Mouse (Mus musculus) forebrain, embryonic 11.5 days (tissue): ENCODE measurements around the gene B430305J03Rik. TPM values are rescaled to one million over a fixed set of nuclear protein-coding genes. Genes with fewer than 3 reads are reported as not detected.
A peak's percentile ranks its signal among the peaks of the same experiment; 100 is the strongest.

Experiments
- ATAC-seq: fragments of 200-750 bp; cut with Nextera tagmentation; replicated peaks from 2 replicates; pipeline ENCODE4 v1.8.0; 2017; ENCODE audit warnings: moderate TSS enrichment; ENCODE audit not compliant: low FRiP score
- DNase-seq: peaks from one replicate; pipeline ENCODE4 v3.0.0-alpha.2; 2017; ENCODE audit warnings: low spot score
- H3K27ac ChIP-seq: fragments of 300-500 bp; sonication (generic); 2 replicates; pipeline ENCODE4 v1.5.1; 2014; ENCODE audit warnings: low read depth, low read length
- H3K27me3 ChIP-seq: fragments of 300-500 bp; sonication (generic); 2 replicates; pipeline ENCODE4 v1.6.1; 2014; ENCODE audit warnings: mild to moderate bottlenecking, low read length, mixed read lengths; ENCODE audit not compliant: control insufficient read depth, insufficient read depth
- H3K36me3 ChIP-seq: fragments of 300-500 bp; sonication (generic); 2 replicates; pipeline ENCODE4 v1.6.1; 2014; ENCODE audit warnings: mild to moderate bottlenecking, low read length, moderate library complexity, mixed read lengths; ENCODE audit not compliant: control insufficient read depth, insufficient read depth
- H3K4me1 ChIP-seq: fragments of 300-500 bp; sonication (generic); replicated peaks from 2 replicates; pipeline ENCODE4 v1.6.1; 2014; ENCODE audit warnings: low read length, mixed read lengths; ENCODE audit not compliant: control insufficient read depth, insufficient read depth
- H3K4me2 ChIP-seq: fragments of 300-500 bp; sonication (generic); 2 replicates; pipeline ENCODE4 v1.6.1; 2014; ENCODE audit warnings: low read depth, mild to moderate bottlenecking, low read length, moderate library complexity, mixed read lengths; ENCODE audit not compliant: severe bottlenecking
- H3K4me3 ChIP-seq: fragments of 300-500 bp; sonication (generic); 2 replicates; pipeline ENCODE4 v1.5.1; 2014; ENCODE audit warnings: low read depth, low read length
- H3K9ac ChIP-seq: fragments of 300-500 bp; sonication (generic); 2 replicates; pipeline ENCODE4 v1.6.1; 2014; ENCODE audit warnings: low read length
- H3K9me3 ChIP-seq: fragments of 300-500 bp; sonication (generic); 2 replicates; pipeline ENCODE4 v1.6.1; 2016; ENCODE audit warnings: low read length, mixed read lengths; ENCODE audit not compliant: control insufficient read depth
- WGBS: fragments of 180-500 bp; shearing (Covaris S2); extraction: QIAGEN DNeasy Blood & Tissue Kit; methylation state at CpG from one replicate; pipeline ENCODE4 v1.1.7; 2014; 5-methylcytosine and 5-hydroxymethylcytosine counted together
- polyA plus RNA-seq: library from polyadenylated mRNA; unstranded; fragments of >200 nt; fragmentation: Nextera tagmentation; extraction: Ambion mirVana; gene quantifications from 2 replicates; pipeline ENCODE4 v1.2.1, GENCODE M21; 2014

Gene B430305J03Rik
- not detected in 2 replicates for polyA plus RNA-seq

- Histone ChIP-seq H3K36me3 (no peaks in the 10 kb centered on the region), H3K9me3 (no peaks in the 10 kb centered on the region), H3K4me2 (peak within 1 kb of the TSS; percentile 70), H3K27ac (peak within 1 kb of the TSS; percentile 68), H3K4me1 (no peaks in the 10 kb centered on the region), H3K9ac (peak within 1 kb of the TSS; percentile 86), H3K27me3 (no peaks in the 10 kb centered on the region), H3K4me3 (peak within 1 kb of the TSS; percentile 82)
- ATAC-seq (no peak), DNase-seq (no peak)
- WGBS: 3% methylated on average over 10 of the region's 10 CpGs
These were observed at the start of gene B430305J03Rik for GRCm38 (mm10) chr3:61365779-61366373. Gene B430305J03Rik, minus strand, starts transcription at chr3:61365951.

- Histone ChIP-seq H3K4me2 (no peak overlapping the region), H3K9ac (no peak overlapping the region), H3K4me1 (no peaks in the 10 kb centered on the region), H3K9me3 (no peaks in the 10 kb centered on the region), H3K27ac (no peak overlapping the region), H3K4me3 (no peak overlapping the region), H3K27me3 (no peaks in the 10 kb centered on the region), H3K36me3 (no peaks in the 10 kb centered on the region)
- WGBS: 87% methylated on average over 6 of the region's 6 CpGs
- no peak for ATAC-seq
- no peak for DNase-seq
These were observed 43.9 kb upstream of the B430305J03Rik start for GRCm38 (mm10) chr3:61409683-61410082.

- WGBS: 83% methylated on average over 4 of the region's 4 CpGs
- Histone ChIP-seq H3K27ac (no peak overlapping the region), H3K4me1 (no peaks in the 10 kb centered on the region), H3K36me3 (no peaks in the 10 kb centered on the region), H3K4me2 (no peak overlapping the region), H3K9me3 (no peaks in the 10 kb centered on the region), H3K9ac (no peak overlapping the region), H3K27me3 (no peaks in the 10 kb centered on the region), H3K4me3 (no peak overlapping the region)
- DNase-seq (no peak), ATAC-seq (no peak)
These were observed 41.2 kb upstream of the B430305J03Rik start for GRCm38 (mm10) chr3:61406921-61407320.

- no peak overlapping the region for H3K27ac ChIP-seq
- no peak overlapping the region for H3K4me3 ChIP-seq
- 73% methylated on average over 1 of the region's 1 CpGs for whole genome bisulfite sequencing
- no peaks in the 10 kb centered on the region for H3K4me1 ChIP-seq
- no peaks in the 10 kb centered on the region for H3K27me3 ChIP-seq
- no peaks in the 10 kb centered on the region for H3K9me3 ChIP-seq
- ATAC-seq: no peak
- H3K4me2 ChIP-seq: no peak overlapping the region
- no peak overlapping the region for H3K9ac ChIP-seq
- H3K36me3 ChIP-seq: no peaks in the 10 kb centered on the region
- DNase-seq: no peak
These were observed 35.2 kb upstream of the B430305J03Rik start for GRCm38 (mm10) chr3:61400823-61401387.

- Histone ChIP-seq H3K9me3 (no peaks in the 10 kb centered on the region), H3K4me3 (no peak overlapping the region), H3K27me3 (no peaks in the 10 kb centered on the region), H3K9ac (no peak overlapping the region), H3K4me1 (no peaks in the 10 kb centered on the region), H3K27ac (no peak overlapping the region), H3K4me2 (no peak overlapping the region), H3K36me3 (no peaks in the 10 kb centered on the region)
- ATAC-seq (0 out of 2 replicates have a peak, but pooled peaks have one; percentile 33), DNase-seq (no peak)
- 27% methylated on average over 2 of the region's 2 CpGs for WGBS
These were observed 31.0 kb upstream of the B430305J03Rik start for GRCm38 (mm10) chr3:61396728-61397127.

- H3K4me3 ChIP-seq: no peak overlapping the region
- DNase-seq (no peak), ATAC-seq (no peak)
- H3K27ac ChIP-seq: no peak overlapping the region
- H3K4me1 ChIP-seq: no peaks in the 10 kb centered on the region
- no peaks in the 10 kb centered on the region for H3K9me3 ChIP-seq
- WGBS: 89% methylated on average over 3 of the region's 3 CpGs
- no peaks in the 10 kb centered on the region for H3K27me3 ChIP-seq
- H3K4me2 ChIP-seq: no peak overlapping the region
- no peaks in the 10 kb centered on the region for H3K36me3 ChIP-seq
- no peak overlapping the region for H3K9ac ChIP-seq
These were observed 29.6 kb upstream of the B430305J03Rik start for GRCm38 (mm10) chr3:61395382-61395781.

- no peak overlapping the region for H3K4me3 ChIP-seq
- no peak for ATAC-seq
- H3K9ac ChIP-seq: no peak overlapping the region
- H3K27me3 ChIP-seq: no peaks in the 10 kb centered on the region
- 76% methylated on average over 3 of the region's 3 CpGs for WGBS
- H3K4me2 ChIP-seq: no peak overlapping the region
- H3K9me3 ChIP-seq: no peaks in the 10 kb centered on the region
- no peaks in the 10 kb centered on the region for H3K4me1 ChIP-seq
- DNase-seq: no peak
- H3K36me3 ChIP-seq: no peaks in the 10 kb centered on the region
- H3K27ac ChIP-seq: no peak overlapping the region
These were observed 27.8 kb upstream of the B430305J03Rik start for GRCm38 (mm10) chr3:61393520-61393919.

GRCm38 (mm10) chr3:61392881-61393280, 27.1 kb upstream of the B430305J03Rik start:
- H3K4me2 ChIP-seq: no peak overlapping the region
- no peak overlapping the region for H3K9ac ChIP-seq
- WGBS: 95% methylated on average over 1 of the region's 1 CpGs
- H3K4me3 ChIP-seq: no peak overlapping the region
- DNase-seq: no peak
- H3K9me3 ChIP-seq: no peaks in the 10 kb centered on the region
- no peak for ATAC-seq
- no peak overlapping the region for H3K27ac ChIP-seq
- no peaks in the 10 kb centered on the region for H3K27me3 ChIP-seq
- no peaks in the 10 kb centered on the region for H3K36me3 ChIP-seq
- no peaks in the 10 kb centered on the region for H3K4me1 ChIP-seq

- H3K27ac ChIP-seq: no peak overlapping the region
- no peak for ATAC-seq
- no peaks in the 10 kb centered on the region for H3K9me3 ChIP-seq
- H3K4me1 ChIP-seq: no peaks in the 10 kb centered on the region
- no peak for DNase-seq
- no peak overlapping the region for H3K4me3 ChIP-seq
- WGBS: 80% methylated on average over 4 of the region's 4 CpGs
- H3K4me2 ChIP-seq: no peak overlapping the region
- H3K9ac ChIP-seq: no peak overlapping the region
- H3K36me3 ChIP-seq: no peaks in the 10 kb centered on the region
- H3K27me3 ChIP-seq: no peaks in the 10 kb centered on the region
These were observed 25.8 kb upstream of the B430305J03Rik start for GRCm38 (mm10) chr3:61391564-61391963.
